Mouse (Mus musculus) heart, adult 2 months (tissue): ENCODE data around the gene Gm20388.

Experiments used
- CTCF ChIP-seq: fragments of 200-600 bp; IDR thresholded peaks from 2 replicates; pipeline ENCODE4 v1.8.1; 2022; ENCODE audit warnings: antibody characterized with exemption, mild to moderate bottlenecking, moderate library complexity
- EP300 ChIP-seq: fragments of 200-500 bp; IDR thresholded peaks from 2 replicates; pipeline ENCODE4 v1.6.1; 2011; ENCODE audit warnings: low read depth, low read length, control low read depth; ENCODE audit not compliant: insufficient read depth

DNA sequence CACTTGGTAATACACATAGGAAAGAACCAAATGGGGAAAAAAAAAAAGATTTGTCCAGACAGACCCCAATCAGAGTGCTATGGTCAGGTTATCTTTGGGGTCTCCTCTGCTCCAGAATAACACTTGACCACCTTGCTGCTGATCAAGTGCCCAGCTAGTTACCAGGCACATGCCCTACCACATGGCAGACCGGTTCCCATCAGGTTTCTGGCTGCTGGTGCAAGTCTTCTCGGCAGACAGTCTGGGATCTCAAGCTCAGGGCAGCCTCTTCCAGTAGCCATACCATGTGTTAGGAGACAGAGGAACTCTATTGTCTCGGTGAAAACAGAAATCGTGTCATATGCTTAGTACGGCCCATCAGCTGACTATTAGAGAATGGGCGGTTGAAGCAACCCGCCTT, 3916.1 kb downstream of the Gm20388 start:
- TF ChIP-seq EP300 (no peak), CTCF (no peak)
